14 mouse cellular contexts compared by ENCODE assay signal in the genomic region with DNA sequence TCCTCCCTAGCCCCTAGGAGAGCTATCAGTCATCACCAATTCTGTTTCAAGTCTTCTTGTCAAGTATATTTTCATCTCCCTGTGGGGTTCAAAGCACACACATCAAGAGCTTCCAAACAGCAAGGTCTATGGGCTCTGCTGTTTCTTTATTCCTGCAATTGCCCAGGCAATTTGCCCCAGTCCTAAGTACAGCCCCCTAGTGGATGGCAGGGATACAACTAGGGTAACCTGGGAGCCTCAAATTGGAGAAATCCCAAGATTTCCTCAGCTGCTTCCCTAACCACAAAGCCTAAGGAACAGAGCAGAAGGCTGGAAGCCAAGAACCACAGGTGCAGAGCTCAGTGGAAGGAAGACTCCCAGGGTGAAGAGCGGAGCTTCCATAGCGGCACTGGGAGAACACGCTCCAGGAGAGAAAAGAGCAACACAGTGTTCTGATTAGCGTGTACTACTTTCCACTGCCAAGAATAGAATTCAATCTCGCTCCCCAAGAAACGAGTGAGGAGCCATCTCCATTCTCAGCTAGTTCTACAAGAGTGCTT. TPM values are rescaled to one million over a fixed set of nuclear protein-coding genes. Genes with fewer than 3 reads are reported as not detected.
A peak's percentile ranks its signal among the peaks of the same experiment; 100 is the strongest.
DNase-seq lines count a peak whose midpoint lies in the region; ATAC-seq and TF ChIP-seq lines count a peak whose summit lies in the region.
"Had no signal": no experiment of that assay in that cellular context is flagged by ENCODE, and none has a peak within 500 bp of the region (broad histone marks: within the 10 kb centered on the region; RNA-seq: fewer than 3 reads in every experiment).

No protein-coding gene starts in this region.

- H3K9me3 ChIP-seq in lung, postnatal 0 days (ENCODE audit: low read length) = no peaks in the 10 kb centered on the region
- H3K9me3 ChIP-seq: kidney, embryonic 15.5 days; midbrain, embryonic 12.5 days had no signal

- no peaks in the 10 kb centered on the region for H3K4me1 ChIP-seq in lung, postnatal 0 days (ENCODE audit: insufficient read depth, low read depth, low read length)
- H3K4me1 ChIP-seq: heart, embryonic 13.5 days; kidney, embryonic 15.5 days; midbrain, embryonic 12.5 days had no signal

- no peaks in the 10 kb centered on the region for H3K36me3 ChIP-seq in lung, postnatal 0 days (ENCODE audit: insufficient read depth, low read length)
- H3K36me3 ChIP-seq: midbrain, embryonic 12.5 days had no signal

- H3K27ac ChIP-seq in lung, postnatal 0 days (ENCODE audit: low read length) = no peak overlapping the region
- H3K27ac ChIP-seq: heart, embryonic 13.5 days; kidney, embryonic 15.5 days; liver, embryonic 14.5 days; midbrain, embryonic 12.5 days had no signal

- intact Hi-C loops in left cerebral cortex, postnatal 25 days (cut with DNase I) = no loop called here

- 72% methylated on average over 6 of the region's 6 CpGs for WGBS in lung, postnatal 0 days

- no peak overlapping the region for H3K4me2 ChIP-seq in lung, postnatal 0 days (replicated peaks; ENCODE audit: low read depth, low read length)
- H3K4me2 ChIP-seq: heart, embryonic 13.5 days; kidney, embryonic 15.5 days; midbrain, embryonic 12.5 days had no signal

- no peaks in the 10 kb centered on the region for H3K27me3 ChIP-seq in lung, postnatal 0 days (replicated peaks; ENCODE audit: insufficient read depth, low read length)
- H3K27me3 ChIP-seq: CH12.LX; heart, embryonic 13.5 days; kidney, embryonic 15.5 days; midbrain, embryonic 12.5 days had no signal

- DNase-seq in frontal cortex, postnatal 14 days (ENCODE audit: low spot score in 2 of 2) = no peak
- no peak for DNase-seq in lung, postnatal 0 days (ENCODE audit: low spot score)
- no peak for DNase-seq in lung, postnatal 14 days
- peak; percentile 65 to 81 for DNase-seq in cerebellum, postnatal 10 days
- peak; percentile 30 to 57 for DNase-seq in left cerebral cortex, postnatal 25 days (ENCODE audit: low spot score in 2 of 2)
- DNase-seq in spleen, postnatal 4 days (ENCODE audit: low spot score in 2 of 2) = no peak
- no peak for DNase-seq in adrenal gland, postnatal 4 days (ENCODE audit: low spot score in 2 of 2)

- H3K9ac ChIP-seq in lung, postnatal 0 days (replicated peaks; ENCODE audit: low read depth) = no peak overlapping the region
- H3K9ac ChIP-seq: heart, embryonic 13.5 days; kidney, embryonic 15.5 days; liver, embryonic 14.5 days; midbrain, embryonic 12.5 days had no signal

- TF ChIP-seq CTCF in lung, postnatal 0 days (IDR thresholded peaks at IDR 0.05) = 0 out of 2 replicates have a peak, but pooled peaks have one; percentile 16

- ATAC-seq in frontal cortex, adult (ENCODE audit: low TSS enrichment) = peak; percentile 92
- ATAC-seq in lung, postnatal 0 days = no peak

- TF ChIP-seq EP300 in lung, postnatal 0 days (IDR thresholded peaks at IDR 0.05) = no peak

- no peak overlapping the region for H3K4me3 ChIP-seq in lung, postnatal 0 days (ENCODE audit: low read depth, low read length)
- H3K4me3 ChIP-seq: heart, embryonic 13.5 days; kidney, embryonic 15.5 days; midbrain, embryonic 12.5 days had no signal

RNA-seq across cellular contexts. Expression of gene Ipcef1, which starts 59.3 kb away (rescaled TPM):
- 0.27 and 0.29 TPM in 2 replicates for polyA plus RNA-seq in lung, postnatal 0 days (2015; fragmentation: Nextera tagmentation; extraction: Ambion mirVana)
- 100 to 1,000 TPM in 1 of 2 experiments, 10 to 100 TPM in 1; 82.6 to 104 TPM for total RNA-seq in left cerebral cortex, postnatal 25 days (2021)
- 1 to 10 TPM in 1 of 2 experiments, under 1 TPM in 1; 0.45 to 2.1 TPM for total RNA-seq in adrenal gland, postnatal 4 days (2021)
- polyA plus RNA-seq: testis, adult 2 months had no signal

Comparison
In these comparisons a context has a peak if more than half of its experiments do, and no peak if none do; other contexts are left out.
1. DNase-seq: peak in cerebellum, postnatal 10 days (2 of 2) and left cerebral cortex, postnatal 25 days (2 of 2); none in frontal cortex, postnatal 14 days (0 of 2), lung, postnatal 0 days (single experiment), lung, postnatal 14 days (single experiment), spleen, postnatal 4 days (0 of 2) and adrenal gland, postnatal 4 days (0 of 2).
2. RNA of gene Ipcef1, which starts 59.3 kb away (total RNA-seq): 82.6 to 104 TPM in left cerebral cortex, postnatal 25 days; 0.45 to 2.1 TPM in adrenal gland, postnatal 4 days; every median in the first group is over 10 times any median in the second.